Mouse (Mus musculus) neural tube, embryonic 11.5 days (tissue): ENCODE results near the gene Dmgdh. TPM values are rescaled to one million over a fixed set of nuclear protein-coding genes. Genes with fewer than 3 reads are reported as not detected.

Source experiments
- ATAC-seq: fragments of 200-750 bp; cut with Nextera tagmentation; 2 replicates; pipeline ENCODE4 v1.8.0; 2017; ENCODE audit warnings: moderate number of reproducible peaks, mild to moderate bottlenecking, moderate TSS enrichment, moderate library complexity; ENCODE audit not compliant: insufficient read depth, low FRiP score, low TSS enrichment
- DNase-seq: peaks from one replicate; pipeline ENCODE4 v3.0.0-alpha.2; 2015; ENCODE audit warnings: low spot score
- H3K27ac ChIP-seq: fragments of 300-500 bp; sonication (generic); 2 replicates; pipeline ENCODE4 v1.5.1; 2014; ENCODE audit warnings: low read depth, mild to moderate bottlenecking, low read length
- H3K27me3 ChIP-seq: fragments of 300-500 bp; sonication (generic); 2 replicates; pipeline ENCODE4 v1.6.1; 2014; ENCODE audit warnings: mild to moderate bottlenecking, low read length, mixed read lengths; ENCODE audit not compliant: control insufficient read depth, insufficient read depth
- H3K36me3 ChIP-seq: fragments of 300-500 bp; sonication (generic); 2 replicates; pipeline ENCODE4 v1.6.1; 2014; ENCODE audit warnings: mild to moderate bottlenecking, low read length, moderate library complexity, mixed read lengths; ENCODE audit not compliant: control insufficient read depth, insufficient read depth
- H3K4me1 ChIP-seq: fragments of 300-500 bp; sonication (generic); 2 replicates; pipeline ENCODE4 v1.6.1; 2014; ENCODE audit warnings: low read length, mixed read lengths; ENCODE audit not compliant: control insufficient read depth, insufficient read depth
- H3K4me2 ChIP-seq: fragments of 300-500 bp; sonication (generic); 2 replicates; pipeline ENCODE4 v1.6.1; 2014; ENCODE audit warnings: low read depth, mild to moderate bottlenecking, moderate library complexity
- H3K4me3 ChIP-seq: fragments of 300-500 bp; sonication (generic); 2 replicates; pipeline ENCODE4 v1.5.1; 2014; ENCODE audit warnings: low read depth, low read length
- H3K9ac ChIP-seq: fragments of 300-500 bp; sonication (generic); 2 replicates; pipeline ENCODE4 v1.6.1; 2014; ENCODE audit warnings: mild to moderate bottlenecking, low read length
- H3K9me3 ChIP-seq: fragments of 300-500 bp; sonication (generic); 2 replicates; pipeline ENCODE4 v1.6.1; 2016; ENCODE audit warnings: low read length; ENCODE audit not compliant: control insufficient read depth
- whole genome bisulfite sequencing: fragments of 180-500 bp; shearing (Covaris S2); extraction: QIAGEN DNeasy Blood & Tissue Kit; methylation state at CpG from one replicate; pipeline ENCODE4 v1.1.7; 2014; 5-methylcytosine and 5-hydroxymethylcytosine counted together
- polyA plus RNA-seq: library from polyadenylated mRNA; unstranded; fragments of >200 nt; fragmentation: Nextera tagmentation; extraction: Ambion mirVana; gene quantifications from 2 replicates; pipeline ENCODE4 v1.2.1, GENCODE M21; 2014

The Dmgdh gene
- polyA plus RNA-seq, 1 experiment from 2014 or later = not detected

GRCm38 (mm10) chr13:93653382-93653781 is 20.9 kb upstream of the Dmgdh start:
- Histone ChIP-seq H3K4me1 (no peaks in the 10 kb centered on the region), H3K4me2 (no peak overlapping the region), H3K27ac (no peak overlapping the region), H3K36me3 (no peaks in the 10 kb centered on the region), H3K9me3 (no peaks in the 10 kb centered on the region), H3K4me3 (no peak overlapping the region), H3K27me3 (no peaks in the 10 kb centered on the region), H3K9ac (no peak overlapping the region)
- no peak for DNase-seq
- no peak for ATAC-seq
- WGBS = 94% methylated on average over 6 of the region's 6 CpGs

- no peaks in the 10 kb centered on the region for H3K9me3 ChIP-seq
- H3K27me3 ChIP-seq = no peaks in the 10 kb centered on the region
- ATAC-seq = no peak
- no peaks in the 10 kb centered on the region for H3K36me3 ChIP-seq
- no peak overlapping the region for H3K9ac ChIP-seq
- DNase-seq = no peak
- no peaks in the 10 kb centered on the region for H3K4me1 ChIP-seq
- H3K4me2 ChIP-seq = no peak overlapping the region
- H3K4me3 ChIP-seq = no peak overlapping the region
- H3K27ac ChIP-seq = no peak overlapping the region
- 66% methylated on average over 5 of the region's 5 CpGs for WGBS
These were observed 16.3 kb upstream of the Dmgdh start for GRCm38 (mm10) chr13:93657941-93658340.

- Histone ChIP-seq H3K27ac (no peak overlapping the region), H3K36me3 (no peaks in the 10 kb centered on the region), H3K27me3 (no peaks in the 10 kb centered on the region), H3K4me3 (no peak overlapping the region), H3K4me2 (no peak overlapping the region), H3K4me1 (no peaks in the 10 kb centered on the region), H3K9ac (no peak overlapping the region), H3K9me3 (no peaks in the 10 kb centered on the region)
- WGBS = 90% methylated on average over 4 of the region's 4 CpGs
- no peak for ATAC-seq
- DNase-seq = no peak
These were observed 6.6 kb upstream of the Dmgdh start for GRCm38 (mm10) chr13:93667586-93667985.

- no peaks in the 10 kb centered on the region for H3K9me3 ChIP-seq
- no peak overlapping the region for H3K9ac ChIP-seq
- no peaks in the 10 kb centered on the region for H3K4me1 ChIP-seq
- DNase-seq (no peak), ATAC-seq (no peak)
- no peak overlapping the region for H3K4me2 ChIP-seq
- H3K4me3 ChIP-seq = no peak overlapping the region
- H3K27me3 ChIP-seq = peaks cover 2% of the 10 kb centered on the region; the same call in 1 of the 2 replicates
- 86% methylated on average over 4 of the region's 4 CpGs for WGBS
- H3K27ac ChIP-seq = no peak overlapping the region
- no peaks in the 10 kb centered on the region for H3K36me3 ChIP-seq
These were observed 1.9 kb upstream of the Dmgdh start for GRCm38 (mm10) chr13:93672371-93672770.

DNA sequence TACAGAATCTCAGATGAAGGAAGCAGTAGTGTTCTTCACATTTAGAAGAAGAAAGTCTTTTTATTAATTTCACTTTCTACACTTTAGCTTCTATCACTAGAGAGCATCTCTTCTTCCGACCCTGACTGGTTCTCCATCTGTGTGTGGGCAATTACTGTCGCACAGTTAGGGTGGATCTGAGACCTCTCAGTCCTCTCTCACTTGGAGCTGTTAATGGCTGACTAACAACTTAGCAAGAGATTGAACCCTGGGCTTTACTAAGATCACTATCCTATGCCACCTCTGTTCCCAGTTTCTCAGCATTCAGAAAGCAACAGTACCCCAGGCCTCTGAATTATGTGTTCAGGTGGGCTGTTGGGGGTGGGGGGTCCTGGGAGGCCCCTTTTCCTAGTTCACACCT is 937 bp upstream of the Dmgdh start:
- ATAC-seq (no peak), DNase-seq (no peak)
- H3K4me2 ChIP-seq = no peak overlapping the region
- H3K9ac ChIP-seq = no peak overlapping the region
- H3K9me3 ChIP-seq = no peaks in the 10 kb centered on the region
- H3K27me3 ChIP-seq = peaks cover 2% of the 10 kb centered on the region; the same call in 1 of the 2 replicates
- no peak overlapping the region for H3K4me3 ChIP-seq
- no peaks in the 10 kb centered on the region for H3K4me1 ChIP-seq
- H3K27ac ChIP-seq = no peak overlapping the region
- 49% methylated on average over 2 of the region's 2 CpGs for WGBS
- H3K36me3 ChIP-seq = no peaks in the 10 kb centered on the region

GRCm38 (mm10) chr13:93676864-93677263 is 2.6 kb downstream of the Dmgdh start:
- Histone ChIP-seq H3K4me3 (no peak overlapping the region), H3K27me3 (peaks cover 2% of the 10 kb centered on the region; the same call in 1 of the 2 replicates), H3K27ac (no peak overlapping the region), H3K4me1 (no peaks in the 10 kb centered on the region), H3K9ac (no peak overlapping the region), H3K36me3 (no peaks in the 10 kb centered on the region), H3K4me2 (no peak overlapping the region), H3K9me3 (no peaks in the 10 kb centered on the region)
- DNase-seq = no peak
- no peak for ATAC-seq
- WGBS = 71% methylated on average over 9 of the region's 9 CpGs

- DNase-seq = no peak
These were observed 9.1 kb downstream of the Dmgdh start for GRCm38 (mm10) chr13:93683336-93683735.

DNA sequence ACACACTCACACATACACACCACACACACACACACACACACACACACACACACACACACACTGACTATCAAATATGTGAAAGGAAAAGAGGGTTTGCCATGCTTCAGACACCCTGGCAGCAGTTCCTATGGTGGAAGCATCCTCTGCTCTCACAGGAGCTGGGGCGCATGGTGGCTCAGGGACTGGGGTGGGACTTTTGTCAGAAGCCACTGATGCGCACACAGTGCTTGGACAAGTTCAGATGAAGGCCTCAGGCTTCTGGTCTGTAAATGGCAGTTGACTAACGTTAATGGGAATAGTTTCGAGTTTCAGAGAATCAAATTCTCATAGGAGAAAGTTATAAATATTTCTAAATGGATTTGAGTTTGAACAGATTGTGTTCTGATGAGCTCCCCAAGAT is 11.0 kb downstream of the Dmgdh start:
- DNase-seq (no peak), ATAC-seq (no peak)
- Histone ChIP-seq H3K36me3 (no peaks in the 10 kb centered on the region), H3K27me3 (no peaks in the 10 kb centered on the region), H3K9me3 (no peaks in the 10 kb centered on the region), H3K4me2 (no peak overlapping the region), H3K4me1 (no peaks in the 10 kb centered on the region), H3K9ac (no peak overlapping the region), H3K4me3 (no peak overlapping the region), H3K27ac (no peak overlapping the region)
- WGBS = 79% methylated on average over 4 of the region's 4 CpGs

More at GRCm38 (mm10) chr13:93683336-93683735, 9.1 kb downstream of the Dmgdh start:
- H3K4me3 ChIP-seq = no peak overlapping the region
- H3K4me1 ChIP-seq = no peaks in the 10 kb centered on the region
- H3K36me3 ChIP-seq = no peaks in the 10 kb centered on the region
- no peaks in the 10 kb centered on the region for H3K27me3 ChIP-seq
- no peak for ATAC-seq
- H3K9me3 ChIP-seq = no peaks in the 10 kb centered on the region
- H3K4me2 ChIP-seq = no peak overlapping the region
- no peak overlapping the region for H3K27ac ChIP-seq
- H3K9ac ChIP-seq = no peak overlapping the region

- Histone ChIP-seq H3K27me3 (no peaks in the 10 kb centered on the region), H3K9ac (no peak overlapping the region), H3K27ac (no peak overlapping the region), H3K4me1 (no peaks in the 10 kb centered on the region), H3K4me2 (no peak overlapping the region), H3K36me3 (no peaks in the 10 kb centered on the region), H3K4me3 (no peak overlapping the region), H3K9me3 (no peaks in the 10 kb centered on the region)
- DNase-seq = no peak
- no peak for ATAC-seq
- WGBS = 4% methylated on average over 5 of the region's 5 CpGs
These were observed 13.1 kb downstream of the Dmgdh start for GRCm38 (mm10) chr13:93687321-93687720.
